Mouse (Mus musculus): ENCODE measurements around the gene Mchr1.

DNA sequence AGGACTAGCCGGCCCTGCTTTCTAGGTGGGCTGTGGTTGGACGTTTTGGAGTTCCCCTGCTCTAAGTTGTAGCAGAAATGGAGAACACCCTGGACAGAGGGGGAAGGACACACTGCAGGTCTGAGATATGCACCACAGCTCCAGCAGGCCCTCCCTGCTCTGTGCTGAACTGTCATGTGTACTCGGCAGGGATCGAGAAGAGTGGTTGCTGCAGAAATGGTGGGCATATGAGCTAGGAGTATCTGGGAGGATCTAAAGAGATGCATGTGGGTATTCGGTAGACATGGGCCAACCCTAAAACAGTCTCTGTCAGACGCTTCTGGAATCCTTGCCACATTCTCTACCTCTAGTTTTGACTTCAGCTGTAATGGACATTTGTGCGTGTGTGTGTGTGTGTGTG is 4.0 kb upstream of the Mchr1 start:
- no peak for TF ChIP-seq CTCF (IDR thresholded peaks at IDR 0.05; ENCODE audit: borderline replicate concordance, extremely low read depth, insufficient read depth, insufficient read length)
- no peak for TF ChIP-seq POLR2A (IDR thresholded peaks at IDR 0.05; ENCODE audit: borderline replicate concordance, extremely low read depth, insufficient read depth, insufficient read length, poor library complexity, severe bottlenecking)

All from brain, embryonic 14.5 days (tissue).